Mouse (Mus musculus) thymus, adult 2 months (tissue): ENCODE measurements around the gene Itpr1.

Experiments used
- CTCF ChIP-seq: fragments of 200-500 bp; IDR thresholded peaks from 2 replicates; pipeline ENCODE4 v1.5.1; 2012; ENCODE audit warnings: mild to moderate bottlenecking, control low read depth, low read length, moderate library complexity, borderline replicate concordance; ENCODE audit not compliant: control insufficient read depth, poor library complexity, insufficient read depth; ENCODE audit errors: extremely low read depth
- POLR2A ChIP-seq: fragments of 200-500 bp; IDR thresholded peaks from 2 replicates; pipeline ENCODE4 v1.6.1; 2012; ENCODE audit warnings: mild to moderate bottlenecking, low read length, control low read depth, moderate library complexity; ENCODE audit not compliant: control insufficient read depth, poor library complexity, insufficient read depth; ENCODE audit errors: extremely low read depth

DNA sequence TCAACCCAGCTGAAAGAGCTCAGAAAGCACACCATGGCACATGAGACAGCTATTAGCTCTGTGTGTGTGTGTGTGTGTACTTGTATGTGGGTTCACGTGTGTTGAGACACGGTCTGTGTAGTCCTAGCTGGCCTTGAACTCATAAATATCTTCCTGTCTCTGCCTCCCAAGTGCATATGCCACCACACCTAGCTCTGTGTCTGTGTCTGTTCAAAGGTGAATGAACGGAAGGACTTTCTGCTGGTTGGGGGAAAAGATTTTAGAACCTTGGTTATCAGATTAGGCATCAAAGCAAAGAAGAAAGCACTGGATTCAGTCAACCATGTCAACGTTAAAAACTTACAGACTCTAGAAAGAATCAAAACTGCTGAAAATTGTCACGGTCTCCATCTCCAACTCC is 321.2 kb downstream of the Itpr1 start:
- TF ChIP-seq CTCF (no peak), POLR2A (no peak)
